Mouse (Mus musculus): Measurements from ENCODE around the gene Fgf8. TPM values are rescaled to one million over a fixed set of nuclear protein-coding genes. Genes with fewer than 3 reads are reported as not detected.
A peak's percentile ranks its signal among the peaks of the same experiment; 100 is the strongest.

The Fgf8 gene
- polyA plus RNA-seq, 1 experiment from 2014 or later: 0.13 TPM

- H3K9ac ChIP-seq (replicated peaks): no peak overlapping the region
- H3K4me1 ChIP-seq: peaks cover 44% of the 10 kb centered on the region
- H3K36me3 ChIP-seq: peaks cover 24% of the 10 kb centered on the region
- H3K9me3 ChIP-seq (replicated peaks): no peaks in the 10 kb centered on the region
- peak overlapping the region; percentile 67 for H3K4me2 ChIP-seq
- H3K27ac ChIP-seq (replicated peaks): no peak overlapping the region
- WGBS: 61% methylated on average over 8 of the region's 8 CpGs
- no peak for ATAC-seq (ENCODE audit: low FRiP score)
- no peaks in the 10 kb centered on the region for H3K27me3 ChIP-seq (replicated peaks)
- H3K4me3 ChIP-seq (replicated peaks): peak overlapping the region; percentile 98
These were observed 39.0 kb upstream of the Fgf8 start for GRCm38 (mm10) chr19:45781676-45782075.

- Histone ChIP-seq H3K4me3 (replicated peaks) (0 out of 2 replicates have a peak overlapping the region, but pooled peaks have one; percentile 13), H3K9me3 (replicated peaks) (no peaks in the 10 kb centered on the region), H3K36me3 (peaks cover 35% of the 10 kb centered on the region), H3K27ac (replicated peaks) (no peak overlapping the region), H3K4me1 (peaks cover 44% of the 10 kb centered on the region), H3K27me3 (replicated peaks) (no peaks in the 10 kb centered on the region), H3K9ac (replicated peaks) (no peak overlapping the region), H3K4me2 (peak overlapping the region; percentile 67)
- WGBS: 91% methylated on average over 13 of the region's 13 CpGs
- ATAC-seq (ENCODE audit: low FRiP score): no peak
These were observed 37.7 kb upstream of the Fgf8 start for GRCm38 (mm10) chr19:45780350-45780915.

- 84% methylated on average over 2 of the region's 2 CpGs for WGBS
- ATAC-seq (ENCODE audit: low FRiP score): no peak
- H3K36me3 ChIP-seq: peaks cover 83% of the 10 kb centered on the region
These were observed 32.8 kb upstream of the Fgf8 start for GRCm38 (mm10) chr19:45775486-45775885.

GRCm38 (mm10) chr19:45771501-45771900, 28.8 kb upstream of the Fgf8 start:
- no peaks in the 10 kb centered on the region for H3K9me3 ChIP-seq (replicated peaks)
- H3K4me3 ChIP-seq (replicated peaks): no peak overlapping the region
- H3K27me3 ChIP-seq (replicated peaks): no peaks in the 10 kb centered on the region
- ATAC-seq (ENCODE audit: low FRiP score): no peak
- H3K27ac ChIP-seq (replicated peaks): no peak overlapping the region
- H3K9ac ChIP-seq (replicated peaks): no peak overlapping the region
- 95% methylated on average over 5 of the region's 5 CpGs for whole genome bisulfite sequencing
- no peak overlapping the region for H3K4me2 ChIP-seq
- peaks cover 95% of the 10 kb centered on the region for H3K36me3 ChIP-seq
- no peaks in the 10 kb centered on the region for H3K4me1 ChIP-seq

More at GRCm38 (mm10) chr19:45775486-45775885, 32.8 kb upstream of the Fgf8 start:
- H3K9me3 ChIP-seq (replicated peaks): no peaks in the 10 kb centered on the region
- peaks cover 18% of the 10 kb centered on the region for H3K4me1 ChIP-seq
- H3K9ac ChIP-seq (replicated peaks): no peak overlapping the region
- H3K4me3 ChIP-seq (replicated peaks): no peak overlapping the region
- H3K27me3 ChIP-seq (replicated peaks): no peaks in the 10 kb centered on the region
- H3K4me2 ChIP-seq: no peak overlapping the region
- H3K27ac ChIP-seq (replicated peaks): no peak overlapping the region

- no peaks in the 10 kb centered on the region for H3K27me3 ChIP-seq (replicated peaks)
- H3K4me1 ChIP-seq: no peaks in the 10 kb centered on the region
- H3K9ac ChIP-seq (replicated peaks): no peak overlapping the region
- H3K36me3 ChIP-seq: peaks cover 81% of the 10 kb centered on the region
- no peaks in the 10 kb centered on the region for H3K9me3 ChIP-seq (replicated peaks)
- no peak overlapping the region for H3K4me3 ChIP-seq (replicated peaks)
- no peak for ATAC-seq (ENCODE audit: low FRiP score)
- no peak overlapping the region for H3K27ac ChIP-seq (replicated peaks)
- 88% methylated on average over 3 of the region's 3 CpGs for WGBS
- no peak overlapping the region for H3K4me2 ChIP-seq
These were observed 18.1 kb upstream of the Fgf8 start for GRCm38 (mm10) chr19:45760810-45761209.

GRCm38 (mm10) chr19:45758671-45759070, 16.0 kb upstream of the Fgf8 start:
- no peaks in the 10 kb centered on the region for H3K4me1 ChIP-seq
- ATAC-seq (ENCODE audit: low FRiP score): no peak
- H3K9ac ChIP-seq (replicated peaks): no peak overlapping the region
- H3K9me3 ChIP-seq (replicated peaks): no peaks in the 10 kb centered on the region
- 87% methylated on average over 5 of the region's 5 CpGs for WGBS
- no peak overlapping the region for H3K4me3 ChIP-seq (replicated peaks)
- H3K36me3 ChIP-seq: peaks cover 85% of the 10 kb centered on the region
- H3K4me2 ChIP-seq: no peak overlapping the region
- no peaks in the 10 kb centered on the region for H3K27me3 ChIP-seq (replicated peaks)
- no peak overlapping the region for H3K27ac ChIP-seq (replicated peaks)

- Histone ChIP-seq H3K27me3 (replicated peaks) (no peaks in the 10 kb centered on the region), H3K4me2 (no peak overlapping the region), H3K9ac (replicated peaks) (no peak overlapping the region), H3K9me3 (replicated peaks) (no peaks in the 10 kb centered on the region), H3K4me1 (peaks cover 11% of the 10 kb centered on the region), H3K27ac (replicated peaks) (no peak overlapping the region), H3K36me3 (peaks cover 61% of the 10 kb centered on the region), H3K4me3 (replicated peaks) (no peak overlapping the region)
- 89% methylated on average over 3 of the region's 3 CpGs for WGBS
- no peak for ATAC-seq (ENCODE audit: low FRiP score)
These were observed 10.8 kb upstream of the Fgf8 start for GRCm38 (mm10) chr19:45753551-45753950.

- Histone ChIP-seq H3K36me3 (peaks cover 45% of the 10 kb centered on the region), H3K9ac (replicated peaks) (no peak overlapping the region), H3K27me3 (replicated peaks) (peaks cover 5% of the 10 kb centered on the region; the same call in 1 of the 2 replicates), H3K4me3 (replicated peaks) (no peak overlapping the region), H3K9me3 (replicated peaks) (no peaks in the 10 kb centered on the region), H3K4me2 (no peak overlapping the region), H3K4me1 (peaks cover 24% of the 10 kb centered on the region), H3K27ac (replicated peaks) (no peak overlapping the region)
- no peak for ATAC-seq (ENCODE audit: low FRiP score)
- 92% methylated on average over 7 of the region's 7 CpGs for WGBS
These were observed 9.2 kb upstream of the Fgf8 start for GRCm38 (mm10) chr19:45751881-45752280.

- H3K4me3 ChIP-seq (replicated peaks): peak within 1 kb of the TSS; percentile 83
- H3K36me3 ChIP-seq: peaks cover 24% of the 10 kb centered on the region
- peaks cover 24% of the 10 kb centered on the region for H3K4me1 ChIP-seq
- peak within 1 kb of the TSS; percentile 95 for H3K4me2 ChIP-seq
- no peaks in the 10 kb centered on the region for H3K9me3 ChIP-seq (replicated peaks)
- 0% methylated on average over 56 of the region's 60 CpGs for WGBS
- ATAC-seq (ENCODE audit: low FRiP score): peak; percentile 90
- H3K9ac ChIP-seq (replicated peaks): peak within 1 kb of the TSS; percentile 68
- H3K27ac ChIP-seq (replicated peaks): peak within 1 kb of the TSS; percentile 41; the same call in 1 of the 2 replicates
- peaks cover 28% of the 10 kb centered on the region for H3K27me3 ChIP-seq (replicated peaks)
These were observed 6.7 kb upstream of the Fgf8 start, which contains the start of gene Npm3 for GRCm38 (mm10) chr19:45749243-45750043. Npm3 (minus strand) TSS chr19:45749591.

- 3% methylated on average over 32 of the region's 33 CpGs for WGBS
- H3K4me2 ChIP-seq: peak overlapping the region; percentile 95
- peaks cover 34% of the 10 kb centered on the region for H3K27me3 ChIP-seq (replicated peaks)
- peak overlapping the region; percentile 41; the same call in 1 of the 2 replicates for H3K27ac ChIP-seq (replicated peaks)
- peaks cover 24% of the 10 kb centered on the region for H3K4me1 ChIP-seq
- H3K9me3 ChIP-seq (replicated peaks): no peaks in the 10 kb centered on the region
- H3K36me3 ChIP-seq: peaks cover 17% of the 10 kb centered on the region
- H3K9ac ChIP-seq (replicated peaks): peak overlapping the region; percentile 68
- ATAC-seq (ENCODE audit: low FRiP score): peak; percentile 67
- peak overlapping the region; percentile 83 for H3K4me3 ChIP-seq (replicated peaks)
These were observed 6.1 kb upstream of the Fgf8 start for GRCm38 (mm10) chr19:45748691-45749242.

- no peak overlapping the region for H3K9ac ChIP-seq (replicated peaks)
- peaks cover 14% of the 10 kb centered on the region for H3K36me3 ChIP-seq
- H3K4me1 ChIP-seq: peaks cover 26% of the 10 kb centered on the region
- H3K9me3 ChIP-seq (replicated peaks): no peaks in the 10 kb centered on the region
- peak overlapping the region; percentile 95 for H3K4me2 ChIP-seq
- H3K27ac ChIP-seq (replicated peaks): no peak overlapping the region
- no peak for ATAC-seq (ENCODE audit: low FRiP score)
- H3K27me3 ChIP-seq (replicated peaks): peaks cover 40% of the 10 kb centered on the region
- H3K4me3 ChIP-seq (replicated peaks): peak overlapping the region; percentile 83
- 51% methylated on average over 9 of the region's 9 CpGs for WGBS
These were observed 5.5 kb upstream of the Fgf8 start for GRCm38 (mm10) chr19:45748206-45748605.
